Mouse (Mus musculus) midbrain, postnatal 0 days (tissue): ENCODE measurements around the gene Mllt11. TPM values are rescaled to one million over a fixed set of nuclear protein-coding genes. Genes with fewer than 3 reads are reported as not detected.
A peak's percentile ranks its signal among the peaks of the same experiment; 100 is the strongest.

Experiments used
- ATAC-seq: fragments of 200-750 bp; cut with Nextera tagmentation; 2 replicates; pipeline ENCODE4 v1.8.0; 2017; ENCODE audit warnings: moderate number of reproducible peaks, mild to moderate bottlenecking, moderate TSS enrichment, moderate library complexity; ENCODE audit not compliant: low FRiP score
- DNase-seq: peaks from one replicate; pipeline ENCODE4 v3.0.0-alpha.2; 2015; ENCODE audit warnings: low spot score
- H3K27ac ChIP-seq: fragments of 300-500 bp; sonication (generic); 2 replicates; pipeline ENCODE4 v1.5.1; 2014; ENCODE audit warnings: low read depth, mild to moderate bottlenecking, low read length, mixed read lengths
- H3K27me3 ChIP-seq: fragments of 300-500 bp; sonication (generic); 2 replicates; pipeline ENCODE4 v1.6.1; 2014; ENCODE audit warnings: low read length, control low read depth, mixed read lengths; ENCODE audit not compliant: insufficient read depth
- H3K36me3 ChIP-seq: fragments of 300-500 bp; sonication (generic); 2 replicates; pipeline ENCODE4 v1.6.1; 2014; ENCODE audit warnings: low read length, control low read depth, mixed read lengths; ENCODE audit not compliant: insufficient read depth
- H3K4me1 ChIP-seq: fragments of 300-500 bp; sonication (generic); 2 replicates; pipeline ENCODE4 v1.6.1; 2014; ENCODE audit warnings: mild to moderate bottlenecking, control low read depth, antibody characterized with exemption, low read length, mixed read lengths; ENCODE audit not compliant: insufficient read depth
- H3K4me2 ChIP-seq: fragments of 300-500 bp; sonication (generic); 2 replicates; pipeline ENCODE4 v1.6.1; 2014; ENCODE audit warnings: low read depth, mild to moderate bottlenecking, low read length, mixed read lengths; ENCODE audit not compliant: poor library complexity, severe bottlenecking
- H3K4me3 ChIP-seq: fragments of 300-500 bp; sonication (generic); 2 replicates; pipeline ENCODE4 v1.5.1; 2014; ENCODE audit warnings: low read depth, mild to moderate bottlenecking, low read length, moderate library complexity
- H3K9ac ChIP-seq: fragments of 300-500 bp; sonication (generic); replicated peaks from 2 replicates; pipeline ENCODE4 v1.6.1; 2014; ENCODE audit warnings: mild to moderate bottlenecking, low read length, moderate library complexity, mixed read lengths; ENCODE audit not compliant: poor library complexity, severe bottlenecking
- H3K9me3 ChIP-seq: fragments of 300-500 bp; sonication (generic); 2 replicates; pipeline ENCODE4 v1.6.1; 2016; ENCODE audit warnings: low read length, control low read depth
- CTCF ChIP-seq: IDR thresholded peaks from 2 replicates; pipeline ENCODE4 v1.5.1; 2016; ENCODE audit warnings: antibody characterized with exemption, mild to moderate bottlenecking
- WGBS: fragments of 180-500 bp; shearing (Covaris S2); extraction: QIAGEN DNeasy Blood & Tissue Kit; methylation state at CpG from one replicate; pipeline ENCODE4 v1.1.7; 2014; 5-methylcytosine and 5-hydroxymethylcytosine counted together
- polyA plus RNA-seq: library from polyadenylated mRNA; unstranded; fragments of >200 nt; fragmentation: Nextera tagmentation; extraction: Ambion mirVana; gene quantifications from 2 replicates; pipeline ENCODE4 v1.2.1, GENCODE M21; 2015
- total RNA-seq: library from RNA; depleted of rRNA; stranded (reverse); fragments of >200 nt; gene quantifications from 2 replicates; pipeline ENCODE4 v1.2.3, GENCODE M21; 2014

Gene Mllt11
- total and polyA plus RNA-seq, 2 experiments from 2014 or later = 367 to 738 TPM

DNA sequence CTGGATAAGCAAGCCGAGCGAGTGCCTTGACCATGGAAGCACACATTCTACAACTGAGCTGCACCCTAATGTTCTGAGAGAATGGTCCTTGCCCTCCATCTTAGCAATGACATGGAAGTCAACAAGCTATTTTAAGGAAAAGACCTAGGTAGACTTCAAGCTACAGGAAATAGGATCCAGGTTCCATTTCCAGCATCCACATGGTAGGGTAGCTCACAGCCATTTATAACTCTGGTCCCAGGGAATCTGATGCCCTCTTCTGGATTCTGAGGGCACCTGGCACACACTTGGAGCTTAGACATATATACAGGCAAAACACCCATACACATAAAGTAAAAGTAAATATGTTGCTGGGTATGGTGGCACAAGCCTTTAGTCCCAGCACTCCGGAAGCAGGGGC lies 34.1 kb upstream of the Mllt11 start:
- no peaks in the 10 kb centered on the region for H3K27me3 ChIP-seq
- peaks cover 55% of the 10 kb centered on the region for H3K36me3 ChIP-seq
- no peak overlapping the region for H3K4me3 ChIP-seq
- H3K9ac ChIP-seq = no peak overlapping the region
- H3K9me3 ChIP-seq = no peaks in the 10 kb centered on the region
- H3K4me1 ChIP-seq = no peaks in the 10 kb centered on the region
- 97% methylated on average over 3 of the region's 3 CpGs for WGBS
- ATAC-seq (no peak), DNase-seq (no peak)
- H3K4me2 ChIP-seq = no peak overlapping the region
- H3K27ac ChIP-seq = no peak overlapping the region
- no peak for TF ChIP-seq CTCF

DNA sequence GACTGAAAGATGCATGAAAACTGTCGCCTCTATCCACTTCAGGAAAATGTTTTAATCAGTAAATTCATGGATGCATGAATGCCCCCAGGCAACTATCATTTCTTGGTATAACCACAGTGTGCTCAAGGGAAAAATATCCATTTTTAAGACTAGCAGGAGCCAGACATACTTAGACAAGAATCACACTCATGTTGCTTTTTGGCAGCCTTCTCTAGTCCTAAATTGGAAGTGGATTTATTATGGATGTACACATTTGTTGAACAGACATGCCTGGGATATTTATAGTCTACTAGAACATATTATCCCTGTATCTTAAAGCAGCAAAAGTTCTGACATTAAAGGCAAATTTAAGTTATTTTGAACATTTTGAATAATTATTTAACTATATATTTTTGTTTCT lies 32.8 kb upstream of the Mllt11 start:
- WGBS = 69% methylated on average over 1 of the region's 1 CpGs
- DNase-seq = no peak
- H3K27ac ChIP-seq = no peak overlapping the region
- no peaks in the 10 kb centered on the region for H3K9me3 ChIP-seq
- TF ChIP-seq CTCF = no peak
- no peak overlapping the region for H3K4me2 ChIP-seq
- H3K27me3 ChIP-seq = no peaks in the 10 kb centered on the region
- peaks cover 58% of the 10 kb centered on the region for H3K36me3 ChIP-seq
- no peak for ATAC-seq
- no peak overlapping the region for H3K9ac ChIP-seq
- H3K4me3 ChIP-seq = no peak overlapping the region
- H3K4me1 ChIP-seq = no peaks in the 10 kb centered on the region

DNA sequence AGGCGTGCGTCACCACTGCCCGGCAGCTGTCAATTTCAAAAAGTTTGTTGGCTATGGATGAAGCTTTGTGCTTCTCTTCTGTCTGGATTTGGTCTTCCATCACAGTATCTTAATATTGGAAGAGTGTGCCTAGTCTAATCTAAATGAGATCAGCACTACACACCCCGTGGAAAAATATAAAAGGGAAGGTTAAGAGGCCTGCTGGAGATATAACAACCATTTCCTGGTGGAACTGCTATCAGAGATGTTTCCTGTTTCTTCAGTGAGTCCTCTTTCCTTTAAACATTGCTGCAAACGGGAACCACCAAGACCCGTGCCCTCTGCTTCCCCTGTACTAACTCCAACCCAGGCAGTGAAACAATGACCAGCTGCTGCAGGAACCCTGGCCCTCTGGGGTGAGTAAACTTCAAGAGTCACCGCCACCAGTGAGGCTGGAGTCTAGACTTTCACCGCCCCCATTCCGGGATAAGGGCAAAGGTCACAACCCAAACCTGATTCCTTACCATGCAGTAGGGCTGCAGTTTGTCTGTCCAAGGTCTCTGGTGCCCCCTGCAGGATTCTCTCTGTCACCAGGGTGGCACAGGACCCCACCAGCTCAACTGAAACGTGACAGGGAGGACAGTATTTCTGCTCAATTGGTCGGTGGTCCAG lies 31.2 kb upstream of the Mllt11 start:
- H3K4me3 ChIP-seq = no peak overlapping the region
- H3K9me3 ChIP-seq = no peaks in the 10 kb centered on the region
- peak; percentile 41 for DNase-seq
- peaks cover 59% of the 10 kb centered on the region for H3K36me3 ChIP-seq
- no peaks in the 10 kb centered on the region for H3K27me3 ChIP-seq
- H3K4me2 ChIP-seq = no peak overlapping the region
- TF ChIP-seq CTCF = peak; percentile 67
- WGBS = 47% methylated on average over 11 of the region's 11 CpGs
- no peak overlapping the region for H3K27ac ChIP-seq
- no peak overlapping the region for H3K9ac ChIP-seq
- no peak for ATAC-seq
- no peaks in the 10 kb centered on the region for H3K4me1 ChIP-seq

DNA sequence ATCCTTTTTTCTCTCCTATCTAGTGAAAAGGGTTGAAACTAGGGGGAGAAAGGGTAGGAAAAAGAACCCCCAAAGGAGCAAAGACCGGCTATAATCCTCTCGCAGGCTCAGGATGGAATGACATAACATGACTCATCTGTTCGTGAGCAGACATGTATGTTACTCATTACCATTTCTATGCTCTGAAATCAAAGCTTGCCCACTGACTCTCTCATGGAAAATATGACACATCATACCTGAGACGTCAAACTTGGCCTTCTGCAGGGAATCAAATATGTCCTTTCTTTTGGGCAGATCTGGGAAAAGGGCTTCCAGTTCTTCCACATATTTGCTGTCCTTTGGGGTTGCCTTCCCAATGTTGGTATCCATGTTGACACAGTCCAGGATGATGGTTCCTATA lies 30.0 kb upstream of the Mllt11 start:
- Histone ChIP-seq H3K27ac (no peak overlapping the region), H3K36me3 (peaks cover 60% of the 10 kb centered on the region)
- WGBS = 94% methylated on average over 4 of the region's 4 CpGs

DNA sequence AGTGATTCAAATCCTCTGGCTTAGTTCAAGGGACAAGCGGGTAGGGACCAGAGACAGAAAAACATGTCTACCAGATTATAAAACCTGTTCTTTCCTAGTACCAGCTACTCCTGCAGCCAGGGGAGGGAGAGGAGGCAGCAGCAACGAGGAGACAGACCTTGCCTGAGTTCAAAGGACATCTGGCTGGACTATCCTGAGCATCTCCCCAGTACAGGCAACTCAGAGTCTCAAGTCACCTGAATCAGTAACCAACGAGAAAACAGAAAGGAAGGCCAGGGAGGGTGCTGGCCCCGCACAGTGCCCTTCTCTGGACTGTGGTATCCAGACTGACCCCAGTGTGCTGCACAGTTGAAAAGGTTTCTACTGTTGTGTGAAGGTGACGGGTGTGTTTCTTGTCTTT lies 25.0 kb upstream of the Mllt11 start:
- H3K4me1 ChIP-seq = no peaks in the 10 kb centered on the region
- H3K9me3 ChIP-seq = no peaks in the 10 kb centered on the region
- DNase-seq (no peak), ATAC-seq (no peak)
- TF ChIP-seq CTCF = no peak
- no peaks in the 10 kb centered on the region for H3K27me3 ChIP-seq
- H3K4me2 ChIP-seq = no peak overlapping the region
- H3K4me3 ChIP-seq = no peak overlapping the region
- H3K9ac ChIP-seq = no peak overlapping the region
- H3K27ac ChIP-seq = no peak overlapping the region
- H3K36me3 ChIP-seq = peaks cover 67% of the 10 kb centered on the region
- WGBS = 89% methylated on average over 5 of the region's 5 CpGs

More for the DNA sequence above, 30.0 kb upstream of the Mllt11 start:
- H3K9ac ChIP-seq = no peak overlapping the region
- H3K27me3 ChIP-seq = no peaks in the 10 kb centered on the region
- H3K4me1 ChIP-seq = no peaks in the 10 kb centered on the region
- no peak overlapping the region for H3K4me2 ChIP-seq
- no peak overlapping the region for H3K4me3 ChIP-seq
- ATAC-seq (no peak), DNase-seq (no peak)
- no peaks in the 10 kb centered on the region for H3K9me3 ChIP-seq
- no peak for TF ChIP-seq CTCF

DNA sequence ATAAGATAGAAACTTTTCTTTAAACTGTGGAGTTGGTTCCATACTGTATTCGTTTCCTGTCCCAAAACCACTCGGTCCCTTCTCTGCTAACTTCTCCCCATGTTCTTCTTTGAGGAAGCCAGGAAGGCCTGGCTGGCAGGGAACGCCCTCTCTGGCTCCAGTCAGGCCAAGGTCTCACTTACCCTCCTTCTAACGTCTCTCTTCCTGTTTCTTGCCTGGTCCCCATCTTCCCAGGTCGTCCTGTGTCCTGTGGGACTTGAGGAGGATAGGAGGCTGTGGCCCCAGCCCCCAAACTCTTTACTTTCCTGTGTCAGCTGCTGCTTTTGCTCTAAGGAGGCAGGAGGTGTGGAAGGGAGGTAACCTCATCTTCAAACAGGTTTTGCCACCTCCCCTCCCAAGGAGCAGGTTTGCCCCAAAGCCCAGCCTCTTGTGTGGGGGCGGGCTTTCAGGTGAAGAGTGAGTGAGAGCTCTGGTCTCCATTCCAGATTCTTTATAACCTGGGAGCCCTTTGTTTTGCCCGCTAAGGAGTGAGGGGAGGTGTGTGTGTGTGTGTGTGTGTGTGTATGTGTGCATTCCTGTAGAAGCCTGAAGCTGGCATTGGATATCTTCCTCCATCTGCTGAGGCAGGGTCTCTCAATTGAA lies 18.9 kb upstream of the Mllt11 start, which contains the start of gene Bnipl:
TSS of gene Bnipl (minus strand) at position 411 of the 642 bp plus-strand sequence.
- 57% methylated on average over 7 of the region's 7 CpGs for whole genome bisulfite sequencing
- H3K4me1 ChIP-seq = no peaks in the 10 kb centered on the region
- no peaks in the 10 kb centered on the region for H3K27me3 ChIP-seq
- H3K4me3 ChIP-seq = no peak within 1 kb of the TSS
- DNase-seq (no peak), ATAC-seq (no peak)
- H3K27ac ChIP-seq = no peak within 1 kb of the TSS
- H3K9me3 ChIP-seq = no peaks in the 10 kb centered on the region
- H3K4me2 ChIP-seq = no peak within 1 kb of the TSS
- H3K9ac ChIP-seq = no peak within 1 kb of the TSS
- H3K36me3 ChIP-seq = peaks cover 26% of the 10 kb centered on the region
- no peak for TF ChIP-seq CTCF
